Mouse (Mus musculus): ENCODE measurements at regions not wholly inside any gene's neighbourhood (a gene's known extent, or its start where the extent isn't known, plus 50 kb on each side); places are given as distances from the start of the nearest gene placed in this dataset.

DNA sequence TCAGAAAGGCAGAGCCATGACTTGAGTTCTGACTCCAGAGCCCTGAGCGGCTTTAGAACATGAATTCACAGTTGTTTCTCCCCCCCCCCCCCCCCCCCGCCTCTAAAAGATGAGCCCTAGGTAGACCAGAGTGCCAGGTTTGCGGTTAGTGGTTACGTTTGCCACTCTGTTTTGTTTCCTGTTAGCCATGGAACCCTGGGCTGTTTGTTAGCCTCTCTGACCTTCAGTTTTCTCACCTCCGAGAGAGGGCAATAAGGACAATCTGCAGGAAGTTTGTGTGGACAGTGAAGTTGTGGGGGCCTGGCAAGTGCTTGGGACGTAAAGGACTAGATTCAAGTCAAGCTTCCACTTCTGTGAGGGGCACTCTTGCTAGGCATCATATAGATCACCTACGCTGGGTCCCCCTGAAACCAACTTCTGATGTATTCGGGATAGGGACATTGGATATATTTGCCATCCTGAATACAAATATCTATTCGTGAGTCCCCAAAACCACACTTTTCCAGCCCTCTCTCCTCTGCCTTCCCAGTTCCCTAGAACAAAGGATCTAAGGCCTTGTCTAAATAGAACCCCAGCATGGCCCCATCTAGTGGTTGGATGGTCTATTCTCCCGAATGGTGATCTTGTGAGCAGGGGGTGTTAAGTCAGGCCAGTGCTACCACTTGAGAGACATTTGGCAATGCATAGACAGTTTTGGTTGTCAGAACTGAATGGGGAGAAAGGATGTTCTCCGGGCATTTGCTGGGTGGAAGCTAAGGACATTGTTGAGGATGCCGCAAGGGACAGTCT, 145.4 kb upstream of the Tle3 start:
- DNase-seq (ENCODE audit: low spot score in 2 of 2) = no peak

DNA sequence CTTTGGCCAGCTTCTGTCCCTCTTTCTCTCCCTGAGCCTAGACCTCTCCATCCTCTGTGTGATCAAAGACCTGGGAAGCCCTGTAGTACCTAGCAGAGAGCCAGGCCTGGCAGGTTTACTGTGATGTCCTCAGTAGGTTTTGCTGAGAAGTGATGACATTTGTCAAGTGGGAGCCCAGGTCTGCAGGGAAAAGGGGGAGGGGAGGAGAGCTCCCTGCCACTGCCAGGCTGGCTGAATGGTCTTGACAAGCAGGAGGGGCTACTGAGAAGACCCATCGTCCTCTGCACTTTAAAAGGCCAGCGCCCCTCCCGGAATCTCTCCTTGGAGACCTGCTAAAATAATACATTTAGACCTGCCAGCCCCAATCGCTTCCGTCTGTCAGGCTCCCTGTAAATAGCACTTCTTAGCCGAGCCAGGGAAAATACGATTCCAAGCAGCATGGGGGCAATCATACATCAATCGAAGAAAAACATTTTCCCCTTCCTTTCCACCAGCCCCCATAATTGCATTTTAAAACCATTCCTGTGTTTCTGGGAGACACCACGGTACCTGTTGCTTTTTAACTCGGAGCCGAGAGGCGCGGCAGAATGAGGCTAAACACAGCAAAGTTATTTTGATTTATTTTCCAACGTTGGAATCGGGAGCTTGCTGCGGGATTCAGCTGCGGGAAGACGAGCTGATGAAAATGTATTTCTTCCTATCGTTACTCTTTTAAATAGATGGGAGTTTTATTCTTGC, 144.5 kb upstream of the Tle3 start:
- DNase-seq (ENCODE audit: low spot score in 2 of 2) = no peak

DNA sequence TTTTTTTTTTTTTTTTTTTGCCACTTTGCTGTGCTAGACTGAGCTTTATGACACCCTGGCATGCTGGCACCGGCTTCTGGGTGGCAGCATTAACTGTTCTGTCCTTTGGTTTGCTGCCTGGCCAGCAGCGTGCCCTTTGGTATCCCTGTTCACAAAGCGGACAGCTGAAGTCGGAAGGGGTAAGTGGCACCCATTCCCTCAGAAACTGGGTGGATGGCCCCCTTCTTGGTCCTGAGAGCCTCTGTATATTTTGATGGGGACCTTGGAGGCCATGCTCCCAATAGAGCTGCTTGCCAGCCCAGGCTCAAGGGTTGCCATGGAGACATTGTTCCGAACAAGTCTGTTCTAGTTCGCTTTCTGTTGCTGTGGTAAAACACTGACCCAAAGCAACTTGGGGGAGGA, 143.9 kb upstream of the Tle3 start:
- no peak for DNase-seq (ENCODE audit: low spot score in 2 of 2)

DNA sequence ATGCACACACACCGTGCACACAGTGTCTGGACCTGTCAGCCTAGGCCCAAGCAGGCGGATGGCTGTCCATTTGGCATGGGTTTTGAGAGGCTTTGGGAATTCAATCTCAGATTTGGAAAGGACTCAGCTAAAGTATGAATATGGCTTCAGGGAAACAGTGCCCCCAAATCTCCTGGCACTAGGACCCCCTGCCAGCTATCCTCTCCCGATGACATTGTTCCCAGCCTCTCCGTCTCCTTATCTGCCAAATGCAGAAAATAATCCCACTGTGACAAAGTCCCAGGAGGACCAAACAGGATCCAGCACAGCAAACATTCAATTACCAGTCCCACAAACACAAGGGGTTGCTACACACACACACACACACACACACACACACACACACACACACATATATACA, 141.9 kb upstream of the Tle3 start:
- DNase-seq (ENCODE audit: low spot score in 2 of 2) = no peak

DNA sequence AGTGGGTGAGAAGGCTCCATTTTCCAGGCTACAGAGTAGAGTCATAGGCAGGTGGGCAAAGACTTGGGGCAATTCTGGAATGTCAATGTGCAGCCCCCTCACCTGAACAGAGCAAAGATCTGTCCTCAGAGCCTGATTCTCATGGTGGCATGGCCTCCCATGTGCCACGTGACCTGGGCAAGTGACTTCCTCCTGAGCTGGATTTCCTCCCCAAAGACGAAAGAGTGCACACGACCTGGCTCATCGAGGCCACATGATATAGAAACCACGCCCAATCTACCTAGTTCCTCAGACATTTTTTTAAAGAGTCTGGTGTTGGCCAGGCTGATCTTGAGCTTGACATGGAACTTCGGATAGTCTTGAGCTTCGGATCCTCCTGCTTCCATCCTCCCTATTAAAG, 139.5 kb upstream of the Tle3 start:
- DNase-seq (ENCODE audit: low spot score in 2 of 2) = no peak

DNA sequence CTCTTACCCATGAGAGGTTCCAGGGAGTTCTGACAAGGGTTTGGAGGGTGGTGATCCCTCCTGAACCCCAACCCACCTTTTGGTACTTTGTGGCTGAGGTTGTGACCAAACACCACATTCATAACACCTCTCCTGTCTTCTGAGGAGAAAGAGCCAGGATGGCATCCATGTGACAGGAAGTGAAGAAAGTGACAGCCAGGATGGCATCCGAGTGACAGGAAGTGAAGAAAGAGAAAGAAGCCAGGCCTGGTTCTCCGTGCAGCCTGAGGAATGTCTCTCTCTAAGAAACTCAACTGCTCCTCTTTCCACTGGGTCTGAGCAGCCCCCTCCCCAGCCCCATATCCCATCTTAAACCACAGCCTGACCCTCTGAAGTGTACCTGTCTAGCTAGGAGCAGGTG, 138.9 kb upstream of the Tle3 start:
- DNase-seq (ENCODE audit: low spot score in 2 of 2) = no peak

DNA sequence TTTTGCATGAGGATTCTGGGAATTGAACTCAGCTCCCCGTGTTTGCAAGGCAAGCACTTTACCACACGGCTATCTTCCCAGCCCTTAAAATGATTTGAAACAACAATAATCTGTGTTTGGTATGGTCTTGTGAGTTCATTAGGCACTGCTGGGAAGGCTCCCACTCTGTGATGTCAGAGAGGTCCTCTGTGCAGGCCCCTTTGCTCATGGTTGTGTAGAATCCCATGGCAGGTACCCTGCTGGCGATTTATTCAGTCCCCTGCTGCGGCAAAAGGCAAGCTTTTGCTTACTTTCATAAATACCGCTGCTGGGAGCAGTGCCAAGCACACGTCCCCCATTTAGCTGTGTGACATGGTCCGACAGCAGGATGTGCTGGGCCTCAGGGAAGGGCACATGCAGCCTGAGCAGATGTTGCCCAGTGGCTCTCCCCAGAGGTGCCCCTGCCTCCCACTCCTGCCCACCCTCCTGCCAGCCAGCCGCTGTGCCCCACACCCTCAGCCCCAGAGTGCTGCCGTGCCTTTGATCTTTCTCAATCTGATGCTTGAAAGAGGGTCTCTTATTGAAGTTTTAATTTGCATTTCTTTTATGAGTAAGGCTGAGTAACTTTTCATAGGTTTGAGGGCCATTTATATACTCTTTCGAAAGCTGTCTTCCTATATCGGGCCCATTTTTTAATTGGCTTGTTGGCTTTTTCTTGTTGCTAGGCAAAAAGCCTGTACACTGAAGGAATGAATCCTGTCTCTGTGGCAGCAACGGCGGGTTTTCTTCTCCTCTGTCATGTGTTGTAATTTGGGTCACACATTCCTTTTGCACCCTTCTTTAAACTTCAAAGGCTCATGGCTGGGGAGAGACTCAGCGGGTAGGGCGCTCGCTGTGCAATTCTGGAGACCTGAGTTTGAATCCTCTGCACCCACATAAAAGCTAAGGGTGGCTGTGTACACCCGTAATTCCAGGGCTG, 136.2 kb upstream of the Tle3 start:
- no peak for DNase-seq (ENCODE audit: low spot score in 2 of 2)

DNA sequence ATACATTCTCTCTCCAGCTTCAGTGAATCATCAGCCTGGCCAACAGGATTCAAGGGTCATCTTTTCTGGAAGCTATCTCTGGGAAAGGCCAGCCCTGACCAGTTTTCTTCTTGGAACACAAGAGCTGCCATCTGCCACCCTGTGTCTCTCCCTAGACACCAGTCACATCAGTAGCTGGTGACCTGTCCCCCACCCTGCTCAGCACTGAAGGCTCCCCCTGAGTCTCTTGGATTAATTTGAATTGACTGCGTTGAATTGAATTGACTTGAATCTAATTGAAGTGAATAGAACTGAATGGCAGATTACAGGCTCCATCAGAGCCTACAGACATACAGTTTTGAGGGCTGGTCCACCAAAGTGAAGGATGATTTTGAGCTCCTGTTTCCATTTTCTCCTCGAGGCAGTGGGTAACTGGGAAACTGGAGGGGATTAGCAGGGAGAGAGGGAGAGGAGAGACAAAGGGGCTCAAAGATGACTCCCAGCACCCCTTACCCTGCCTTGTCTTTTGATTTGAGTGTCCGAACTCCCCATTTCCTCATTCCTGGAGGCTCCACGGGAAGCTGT, 133.4 kb upstream of the Tle3 start:
- no peak for DNase-seq (ENCODE audit: low spot score in 2 of 2)

DNA sequence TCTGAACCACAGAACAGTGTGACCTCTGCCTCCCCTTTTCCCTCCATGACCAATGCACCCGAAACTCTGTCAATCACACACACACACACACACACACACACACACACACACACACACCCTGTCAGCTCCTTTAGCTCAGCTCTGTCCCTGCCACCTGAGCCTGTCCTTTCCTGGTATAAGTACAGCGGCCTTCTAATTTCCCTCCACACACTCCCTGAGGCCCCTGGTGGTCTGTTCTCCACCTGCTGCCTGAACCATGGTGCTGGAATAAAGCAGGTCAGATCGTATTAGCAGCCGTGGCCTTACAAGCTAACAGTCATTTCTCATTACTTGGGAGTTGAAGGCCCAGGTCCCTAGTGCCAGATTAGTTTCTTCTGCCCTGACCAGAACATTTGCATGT, 132.8 kb upstream of the Tle3 start:
- no peak for DNase-seq (ENCODE audit: low spot score in 2 of 2)

DNA sequence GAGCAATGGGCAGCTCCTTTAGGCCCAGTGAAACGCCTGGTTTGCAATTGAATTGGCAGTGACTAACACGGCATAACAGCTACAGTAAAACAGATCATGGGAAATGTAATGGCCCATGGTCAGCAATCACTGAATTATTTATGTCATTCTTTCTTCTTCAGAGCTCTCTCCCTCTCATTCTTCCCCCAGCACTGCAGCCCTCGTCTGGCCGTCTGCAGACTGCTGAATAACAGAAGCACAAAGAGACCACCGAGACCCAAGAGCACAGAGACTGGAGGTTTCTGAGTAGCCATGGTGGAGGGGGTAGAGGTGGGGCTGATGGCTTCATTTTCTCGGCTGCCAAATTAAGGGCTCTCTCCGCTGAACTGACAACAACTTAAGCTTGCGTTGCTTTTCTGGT, 130.7 kb upstream of the Tle3 start:
- DNase-seq (ENCODE audit: low spot score in 2 of 2) = no peak

DNA sequence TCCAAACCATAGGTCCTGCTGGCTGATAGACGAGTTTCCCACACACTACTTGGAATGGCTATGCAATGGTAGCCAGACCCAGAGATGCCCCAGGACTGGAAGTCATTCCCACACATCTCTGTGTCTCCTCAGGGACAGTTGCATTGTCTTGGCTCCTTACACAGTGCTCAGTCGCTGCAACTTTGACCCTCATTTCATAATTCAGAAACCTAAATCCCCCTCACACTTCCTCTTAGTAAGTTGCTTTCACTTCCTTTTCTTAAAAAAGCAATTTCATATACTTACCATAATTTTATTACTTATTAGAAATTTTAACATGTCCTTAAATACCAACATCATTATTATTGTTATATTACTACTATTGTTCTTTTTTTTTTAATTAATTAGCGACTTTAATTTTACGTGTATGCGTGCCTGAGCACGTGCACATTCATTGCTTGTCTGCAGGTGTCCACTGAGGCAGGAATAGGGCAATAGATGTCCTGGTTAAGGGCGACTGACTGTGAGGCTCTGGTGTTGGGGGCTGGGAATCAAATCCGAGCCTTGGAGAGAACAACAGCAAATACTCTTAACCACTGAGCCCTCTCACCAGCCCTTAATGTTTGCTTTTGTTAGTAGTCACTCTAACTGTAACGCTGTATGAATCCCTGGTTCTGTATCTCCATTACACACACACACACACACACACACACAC, 129.9 kb upstream of the Tle3 start:
- DNase-seq (ENCODE audit: low spot score in 2 of 2) = no peak

DNA sequence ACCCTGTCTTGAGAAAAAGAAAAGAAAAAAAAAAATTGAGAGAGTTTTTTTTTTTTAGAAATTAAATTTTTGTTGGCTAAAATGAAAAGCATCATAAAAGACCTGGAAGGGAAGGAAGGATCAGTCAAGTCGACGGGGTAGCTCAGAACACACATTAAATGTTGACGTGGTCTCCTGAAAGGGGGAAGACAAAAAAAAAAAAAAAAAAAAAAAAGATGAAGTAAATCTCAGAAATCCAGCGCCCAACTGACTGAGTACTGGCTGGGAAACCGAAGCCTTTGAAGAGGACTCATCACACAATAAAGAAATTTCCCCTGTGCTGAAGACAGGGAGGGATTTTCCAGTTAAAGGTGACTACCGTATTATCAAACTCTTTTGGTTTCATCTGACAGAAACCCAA, 128.9 kb upstream of the Tle3 start:
- no peak for DNase-seq (ENCODE audit: low spot score in 2 of 2)

DNA sequence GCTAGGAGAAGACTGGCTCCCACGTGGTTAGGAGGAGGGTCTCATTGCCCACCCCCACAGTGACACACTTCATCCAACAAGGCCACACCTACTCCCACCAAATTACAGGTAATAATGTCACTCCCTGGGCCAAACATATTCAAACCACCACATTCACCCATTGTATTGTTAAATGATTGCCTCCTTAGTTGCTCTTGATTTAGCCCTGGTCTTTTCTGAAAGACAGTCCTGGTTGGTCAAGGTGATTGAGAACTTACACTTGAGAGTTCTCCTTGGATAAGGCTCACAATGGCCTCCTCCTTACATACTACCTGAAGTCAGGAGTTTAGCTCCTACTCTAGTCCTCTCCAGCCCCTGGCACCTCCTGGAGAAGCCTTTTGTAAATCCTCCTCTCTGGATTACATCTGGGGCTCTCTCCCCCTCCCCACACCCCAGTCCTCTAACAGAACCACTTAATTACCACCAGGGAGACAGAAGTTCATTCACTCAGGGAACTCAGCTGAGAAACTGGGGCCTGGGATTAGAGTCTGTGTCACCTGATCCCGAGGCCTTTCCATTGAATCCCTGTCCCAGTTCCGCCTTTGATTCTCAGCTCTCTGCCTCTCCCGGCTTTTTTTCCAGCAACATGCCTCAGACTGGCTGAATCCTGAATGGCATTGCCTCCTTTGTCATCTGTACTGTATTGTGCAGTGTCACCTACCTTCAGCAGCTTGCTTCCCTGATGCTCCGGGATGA, 122.3 kb upstream of the Tle3 start:
- no peak for DNase-seq (ENCODE audit: low spot score in 2 of 2)

DNA sequence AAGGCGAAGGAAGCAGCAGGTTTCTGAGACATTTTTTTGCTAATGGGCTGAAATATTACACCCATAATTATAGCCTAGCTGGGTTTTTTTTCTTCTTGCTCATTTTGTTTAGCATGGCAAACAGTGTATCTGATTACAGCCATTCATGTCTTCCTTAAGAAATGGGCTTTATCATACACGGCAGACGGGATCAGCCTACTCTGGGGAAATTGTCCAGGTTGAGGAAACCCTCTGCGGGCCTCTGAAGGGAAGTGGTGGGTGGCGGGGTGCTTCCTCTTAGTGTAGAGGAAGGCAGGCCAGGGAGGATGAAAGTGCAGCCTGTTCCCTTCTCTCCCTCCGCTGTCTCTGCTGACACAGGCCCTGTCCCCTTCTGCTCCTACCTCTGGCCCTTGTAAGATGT, 120.6 kb upstream of the Tle3 start:
- DNase-seq (ENCODE audit: low spot score in 2 of 2) = no peak

DNA sequence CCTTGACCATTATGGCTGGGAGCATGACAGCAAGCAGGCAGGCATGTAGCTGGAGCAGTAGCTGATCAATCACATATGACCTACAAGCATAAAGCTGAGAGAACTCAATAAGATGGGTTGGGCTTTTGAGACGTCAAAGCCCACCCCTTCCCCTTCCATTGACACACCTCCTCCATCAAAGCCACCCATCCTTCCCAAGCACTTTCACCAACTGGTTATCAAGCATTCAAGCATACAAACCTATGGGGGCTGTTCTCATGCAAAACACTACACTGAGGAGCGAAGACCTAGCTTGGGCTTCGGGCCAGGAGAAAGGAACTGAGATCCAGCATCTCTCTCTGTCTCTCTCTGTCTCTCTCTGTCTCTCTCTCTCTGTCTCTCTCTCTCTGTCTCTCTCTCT, 118.4 kb upstream of the Tle3 start:
- no peak for DNase-seq (ENCODE audit: low spot score in 2 of 2)

DNA sequence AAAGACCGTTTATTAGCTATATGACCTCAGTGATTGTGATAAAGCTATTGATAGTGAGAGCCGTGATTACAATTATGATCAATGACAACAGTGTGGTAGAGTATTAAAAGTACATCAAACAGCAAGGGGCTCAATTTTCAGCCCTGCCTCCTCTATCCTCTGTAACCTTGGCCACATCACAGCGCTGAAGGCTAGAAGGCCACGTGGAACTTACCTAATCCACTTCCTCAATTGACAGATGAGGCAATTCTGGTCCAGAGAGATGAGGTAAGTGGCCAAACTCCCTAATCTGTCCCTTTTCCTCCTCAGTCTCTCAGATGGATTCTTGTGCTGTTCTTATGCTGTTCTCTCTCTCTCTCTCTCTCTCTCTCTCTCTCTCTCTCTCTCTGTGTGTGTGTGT, 114.7 kb upstream of the Tle3 start:
- no peak for DNase-seq (ENCODE audit: low spot score in 2 of 2)

DNA sequence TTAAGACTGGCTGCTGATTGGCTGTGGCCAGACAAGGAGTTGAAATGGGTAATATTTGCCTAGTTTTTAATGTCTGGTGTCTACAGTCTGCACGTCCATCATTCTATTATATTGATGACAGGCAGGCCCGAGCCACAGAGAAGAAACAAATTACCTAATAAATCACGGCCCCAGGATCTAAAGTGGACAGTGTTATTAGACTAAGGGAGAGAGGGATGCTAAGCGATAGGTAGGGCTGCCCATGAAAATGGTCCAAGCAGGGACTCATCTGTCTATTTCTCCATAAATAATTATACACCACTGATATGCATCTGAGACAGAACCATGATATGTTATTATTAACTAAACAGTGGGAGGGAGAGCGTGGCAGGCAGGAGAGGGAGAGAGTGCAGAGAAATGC, 114.1 kb upstream of the Tle3 start:
- no peak for DNase-seq (ENCODE audit: low spot score in 2 of 2)

DNA sequence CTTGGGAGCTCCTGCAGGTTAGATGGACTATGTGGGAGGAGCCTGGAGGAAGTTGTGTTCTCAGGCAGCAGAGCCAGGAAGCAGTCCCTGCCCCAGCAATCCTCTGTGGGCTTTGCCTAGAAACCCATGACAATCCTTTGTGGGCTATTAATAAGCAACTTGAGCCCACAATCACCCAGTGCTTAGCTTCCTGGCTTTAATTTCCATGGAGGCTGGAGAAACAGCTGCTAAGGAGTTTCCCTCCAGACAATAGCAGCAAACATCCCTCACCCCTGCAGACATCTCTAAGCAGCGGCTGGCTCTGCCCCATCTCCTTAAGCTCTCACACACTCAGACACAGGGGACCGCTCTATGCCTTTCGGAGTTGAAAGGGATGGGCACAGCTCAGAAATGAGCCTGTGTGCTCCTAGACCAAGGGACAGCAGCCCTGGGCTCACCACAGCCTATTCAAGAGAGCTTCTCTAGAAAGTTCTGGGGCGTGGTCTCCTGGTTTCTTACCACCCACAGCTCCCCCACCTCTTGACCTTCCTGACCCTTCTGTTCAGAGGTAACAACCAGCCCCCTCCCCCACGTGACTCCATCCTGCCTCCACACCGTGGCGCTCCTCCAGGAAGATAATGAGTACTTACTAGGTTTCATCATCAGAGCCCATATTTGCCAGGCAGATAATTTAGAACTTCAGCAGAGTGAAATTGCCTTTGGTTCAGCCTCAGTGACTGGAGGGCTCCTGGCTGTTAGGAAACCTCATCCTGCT, 112.6 kb upstream of the Tle3 start:
- DNase-seq (ENCODE audit: low spot score in 2 of 2) = no peak

DNA sequence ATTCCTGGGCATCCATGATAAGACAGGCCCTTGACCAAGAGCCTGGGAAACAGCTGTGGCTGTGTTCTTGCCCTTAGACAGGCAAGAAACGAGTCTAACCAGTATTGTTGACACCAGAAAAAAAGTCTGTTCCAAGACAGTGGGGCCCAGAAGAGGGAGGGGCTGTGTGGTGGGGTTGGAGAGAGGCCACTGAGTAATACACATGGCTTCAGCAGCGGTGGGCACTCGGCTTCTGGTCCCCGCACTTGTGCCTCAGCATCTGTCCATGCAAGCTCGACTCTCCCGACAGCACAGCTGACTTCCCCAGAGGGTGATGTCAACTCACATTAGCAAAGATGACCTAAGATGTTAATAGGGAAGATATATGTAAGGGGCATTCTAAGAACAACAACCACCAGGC, 110.9 kb upstream of the Tle3 start:
- no peak for DNase-seq (ENCODE audit: low spot score in 2 of 2)

DNA sequence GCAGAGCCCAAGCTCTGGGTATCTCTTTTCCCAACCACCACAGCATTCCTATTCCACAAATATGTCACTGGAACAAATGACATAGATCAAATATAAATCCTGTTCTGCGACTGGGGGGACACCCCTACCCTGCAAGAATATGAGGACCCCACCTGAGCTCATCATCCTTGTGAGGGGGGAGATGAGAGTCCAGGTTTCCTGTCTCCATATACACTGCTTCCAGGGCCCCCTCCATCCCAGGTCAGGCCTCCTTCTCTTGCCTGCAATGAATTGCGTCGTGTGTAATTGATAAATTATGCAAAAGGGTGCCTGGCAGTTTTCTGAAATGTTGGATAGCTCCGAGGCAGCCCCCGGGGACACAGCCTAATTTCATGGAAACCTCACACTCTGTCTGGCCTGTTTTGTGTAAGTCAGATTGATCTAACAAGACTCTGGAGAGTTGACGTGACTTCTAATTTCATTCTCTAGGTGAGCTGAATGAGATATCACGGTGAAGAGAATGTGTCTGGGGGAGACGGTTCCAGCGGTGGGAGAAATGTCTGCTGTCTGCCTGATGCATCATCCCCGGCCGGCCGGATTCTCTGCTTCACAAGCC, 110.3 kb upstream of the Tle3 start:
- DNase-seq (ENCODE audit: low spot score in 2 of 2) = no peak

All from urinary bladder, postnatal 4 days (tissue).